Comparison of ENCODE assay signal across 28 mouse cellular contexts in the genomic region with DNA sequence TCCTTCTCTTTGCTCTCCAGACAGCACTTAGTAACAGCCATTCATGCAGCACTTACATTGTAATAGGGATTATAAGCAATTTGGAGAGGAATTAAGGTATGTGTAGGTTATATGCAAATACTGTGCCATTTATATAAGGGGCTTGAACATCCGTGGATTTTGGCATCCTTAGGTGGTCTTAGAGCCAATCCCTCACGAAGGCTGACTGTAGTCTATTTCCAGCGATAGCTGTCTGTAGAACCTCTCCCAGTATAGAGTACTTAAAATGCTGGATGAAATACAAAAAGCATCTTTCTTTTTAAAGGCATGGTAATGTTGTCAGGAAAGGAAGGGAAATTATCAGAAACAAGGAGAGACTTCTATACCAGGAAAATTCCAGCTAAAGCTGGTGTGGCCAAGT.
"Had no signal": no experiment of that assay in that cellular context is flagged by ENCODE, and none has a peak within 500 bp of the region (broad histone marks: within the 10 kb centered on the region; RNA-seq: fewer than 3 reads in every experiment).

No protein-coding gene starts in this region.

- H3K27ac ChIP-seq: heart, adult 2 months; heart, embryonic 13.5 days; heart, embryonic 15.5 days; hindbrain, embryonic 13.5 days; hindbrain, embryonic 15.5 days; hindbrain, postnatal 0 days; kidney, embryonic 15.5 days; kidney, postnatal 0 days; limb, embryonic 13.5 days; limb, embryonic 15.5 days; liver, embryonic 12.5 days; liver, embryonic 14.5 days had no signal

- H3K4me3 ChIP-seq: heart, adult 2 months; heart, embryonic 13.5 days; heart, embryonic 15.5 days; hindbrain, embryonic 13.5 days; hindbrain, embryonic 15.5 days; kidney, embryonic 15.5 days; limb, embryonic 13.5 days; limb, embryonic 15.5 days; liver, embryonic 12.5 days had no signal

- H3K4me2 ChIP-seq: heart, embryonic 11.5 days; heart, embryonic 13.5 days; heart, embryonic 15.5 days; hindbrain, embryonic 13.5 days; hindbrain, embryonic 15.5 days; kidney, embryonic 15.5 days; limb, embryonic 13.5 days; limb, embryonic 15.5 days; liver, embryonic 12.5 days had no signal

- ATAC-seq: hindbrain, postnatal 0 days; intestine, embryonic 16.5 days; liver, embryonic 12.5 days had no signal

- H3K9ac ChIP-seq: heart, embryonic 13.5 days; heart, embryonic 15.5 days; hindbrain, embryonic 13.5 days; hindbrain, embryonic 15.5 days; kidney, embryonic 15.5 days; limb, embryonic 13.5 days; limb, embryonic 15.5 days; liver, embryonic 12.5 days; liver, embryonic 14.5 days had no signal

- H3K36me3 ChIP-seq: heart, embryonic 13.5 days; heart, embryonic 15.5 days; hindbrain, embryonic 13.5 days; hindbrain, embryonic 15.5 days; kidney, embryonic 15.5 days; limb, embryonic 13.5 days; limb, embryonic 15.5 days; liver, embryonic 12.5 days had no signal

- DNase-seq: gastrocnemius, postnatal 14 days; gastrocnemius, postnatal 36 days; heart, adult 11 months; heart, adult 2 months; heart, postnatal 14 days; heart, postnatal 36 days; kidney, adult 11 months; kidney, adult 2 months; kidney, adult 9 months; kidney, postnatal 14 days; kidney, postnatal 36 days; layer of hippocampus, adult 9-11 months; layer of hippocampus, postnatal 36 days; left cerebral cortex, postnatal 4 days; lung, adult 18-20 months had no signal

- H3K4me1 ChIP-seq: heart, embryonic 13.5 days; heart, embryonic 15.5 days; hindbrain, embryonic 13.5 days; hindbrain, embryonic 15.5 days; limb, embryonic 13.5 days; limb, embryonic 15.5 days; liver, embryonic 12.5 days had no signal

- H3K27me3 ChIP-seq: heart, embryonic 13.5 days; heart, embryonic 15.5 days; hindbrain, embryonic 13.5 days; hindbrain, embryonic 15.5 days; kidney, embryonic 15.5 days; limb, embryonic 13.5 days; limb, embryonic 15.5 days had no signal

- H3K9me3 ChIP-seq: heart, embryonic 15.5 days; hindbrain, embryonic 13.5 days; hindbrain, embryonic 15.5 days; kidney, embryonic 15.5 days; limb, embryonic 13.5 days; limb, embryonic 15.5 days had no signal
